Mouse (Mus musculus) heart, postnatal 0 days (tissue): ENCODE data around the gene Cyth3. TPM values are rescaled to one million over a fixed set of nuclear protein-coding genes. Genes with fewer than 3 reads are reported as not detected.

Experiments
- ATAC-seq: fragments of 200-750 bp; cut with Nextera tagmentation; 2 replicates; pipeline ENCODE4 v1.8.0; 2017; ENCODE audit warnings: low read depth, moderate number of reproducible peaks, moderate library complexity; ENCODE audit not compliant: insufficient read depth
- DNase-seq: peaks from one replicate; pipeline ENCODE4 v3.0.0-alpha.2; 2016; ENCODE audit warnings: low spot score
- H3K27ac ChIP-seq: fragments of 300-500 bp; sonication (generic); 2 replicates; pipeline ENCODE4 v1.5.1; 2014; ENCODE audit warnings: low read depth, mild to moderate bottlenecking
- H3K27me3 ChIP-seq: fragments of 300-500 bp; sonication (generic); 2 replicates; pipeline ENCODE4 v1.6.1; 2014; ENCODE audit warnings: low read length, mixed read lengths; ENCODE audit not compliant: control insufficient read depth, insufficient read depth
- H3K36me3 ChIP-seq: fragments of 300-500 bp; sonication (generic); replicated peaks from 2 replicates; pipeline ENCODE4 v1.6.1; 2014; ENCODE audit warnings: low read length, mixed read lengths; ENCODE audit not compliant: control insufficient read depth, insufficient read depth
- H3K4me1 ChIP-seq: fragments of 300-500 bp; sonication (generic); 2 replicates; pipeline ENCODE4 v1.6.1; 2014; ENCODE audit warnings: antibody characterized with exemption; ENCODE audit not compliant: control insufficient read depth, insufficient read depth
- H3K4me2 ChIP-seq: fragments of 300-500 bp; sonication (generic); 2 replicates; pipeline ENCODE4 v1.6.1; 2014; ENCODE audit warnings: low read depth, mild to moderate bottlenecking, low read length, moderate library complexity
- H3K4me3 ChIP-seq: fragments of 300-500 bp; sonication (generic); 2 replicates; pipeline ENCODE4 v1.5.1; 2014; ENCODE audit warnings: low read depth, low read length
- H3K9ac ChIP-seq: fragments of 300-500 bp; sonication (generic); replicated peaks from 2 replicates; pipeline ENCODE4 v1.6.1; 2014; ENCODE audit warnings: low read depth, low read length, mixed read lengths
- H3K9me3 ChIP-seq: fragments of 300-500 bp; sonication (generic); replicated peaks from 2 replicates; pipeline ENCODE4 v1.6.1; 2016; ENCODE audit warnings: low read length; ENCODE audit not compliant: control insufficient read depth
- CTCF ChIP-seq: IDR thresholded peaks from 2 replicates; pipeline ENCODE4 v1.5.1; 2016; ENCODE audit warnings: antibody characterized with exemption, control low read depth, low read depth
- EP300 ChIP-seq: IDR thresholded peaks from 2 replicates; pipeline ENCODE4 v1.6.1; 2016; ENCODE audit warnings: antibody characterized with exemption, low read depth
- WGBS: fragments of 180-500 bp; shearing (Covaris S2); extraction: QIAGEN DNeasy Blood & Tissue Kit; methylation state at CpG from one replicate; pipeline ENCODE4 v1.1.7; 2014; 5-methylcytosine and 5-hydroxymethylcytosine counted together
- polyA plus RNA-seq: library from polyadenylated mRNA; unstranded; fragments of >200 nt; fragmentation: Nextera tagmentation; extraction: Ambion mirVana; gene quantifications from 2 replicates; pipeline ENCODE4 v1.2.1, GENCODE M21; 2015
- total RNA-seq: library from RNA; depleted of rRNA; stranded (reverse); fragments of >200 nt; gene quantifications from 2 replicates; pipeline ENCODE4 v1.2.3, GENCODE M21; 2014; ENCODE audit warnings: low replicate concordance

The Cyth3 gene
- total and polyA plus RNA-seq, 2 experiments from 2014 or later = 45.2 to 84.1 TPM

- ATAC-seq (peak; percentile 40; the same call in 1 of the 2 replicates), DNase-seq (peak; percentile 81)
- Histone ChIP-seq H3K27me3 (no peaks in the 10 kb centered on the region), H3K27ac (peak overlapping the region; percentile 86), H3K4me3 (no peak overlapping the region), H3K4me2 (peak overlapping the region; percentile 30), H3K9ac (no peak overlapping the region), H3K4me1 (peaks cover 46% of the 10 kb centered on the region), H3K9me3 (no peaks in the 10 kb centered on the region), H3K36me3 (0 out of 2 replicates have a peak, but pooled peaks cover 4% of the 10 kb centered on the region)
- peak; percentile 56; the same call in 1 of the 2 replicates for TF ChIP-seq EP300
- no peak for TF ChIP-seq CTCF
- 59% methylated on average over 9 of the region's 9 CpGs for WGBS
These were observed 10.7 kb downstream of the Cyth3 start for GRCm38 (mm10) chr5:143632674-143633557.

GRCm38 (mm10) chr5:143633558-143633871 lies 11.3 kb downstream of the Cyth3 start:
- no peaks in the 10 kb centered on the region for H3K27me3 ChIP-seq
- peak overlapping the region; percentile 86 for H3K27ac ChIP-seq
- H3K9me3 ChIP-seq = no peaks in the 10 kb centered on the region
- DNase-seq (no peak), ATAC-seq (no peak)
- H3K4me3 ChIP-seq = no peak overlapping the region
- no peak overlapping the region for H3K9ac ChIP-seq
- H3K4me2 ChIP-seq = peak overlapping the region; percentile 30
- no peak for TF ChIP-seq CTCF
- TF ChIP-seq EP300 = no peak
- 0 out of 2 replicates have a peak, but pooled peaks cover 4% of the 10 kb centered on the region for H3K36me3 ChIP-seq
- peaks cover 49% of the 10 kb centered on the region for H3K4me1 ChIP-seq
- 16% methylated on average over 5 of the region's 5 CpGs for WGBS

GRCm38 (mm10) chr5:143633877-143634276 lies 11.6 kb downstream of the Cyth3 start:
- H3K4me3 ChIP-seq = no peak overlapping the region
- TF ChIP-seq CTCF = no peak
- no peak for TF ChIP-seq EP300
- peaks cover 53% of the 10 kb centered on the region for H3K4me1 ChIP-seq
- no peaks in the 10 kb centered on the region for H3K27me3 ChIP-seq
- H3K4me2 ChIP-seq = peak overlapping the region; percentile 30
- 0 out of 2 replicates have a peak, but pooled peaks cover 4% of the 10 kb centered on the region for H3K36me3 ChIP-seq
- DNase-seq (no peak), ATAC-seq (no peak)
- H3K27ac ChIP-seq = peak overlapping the region; percentile 86
- 58% methylated on average over 4 of the region's 4 CpGs for WGBS
- no peak overlapping the region for H3K9ac ChIP-seq
- H3K9me3 ChIP-seq = no peaks in the 10 kb centered on the region

GRCm38 (mm10) chr5:143634550-143635112 lies 12.4 kb downstream of the Cyth3 start:
- Histone ChIP-seq H3K27ac (peak overlapping the region; percentile 69), H3K9ac (no peak overlapping the region), H3K4me3 (no peak overlapping the region), H3K4me1 (peaks cover 60% of the 10 kb centered on the region), H3K9me3 (no peaks in the 10 kb centered on the region), H3K4me2 (0 out of 2 replicates have a peak overlapping the region, but pooled peaks have one; percentile 15), H3K36me3 (0 out of 2 replicates have a peak, but pooled peaks cover 4% of the 10 kb centered on the region), H3K27me3 (no peaks in the 10 kb centered on the region)
- DNase-seq (no peak), ATAC-seq (peak; percentile 31; the same call in 1 of the 2 replicates)
- no peak for TF ChIP-seq EP300
- TF ChIP-seq CTCF = no peak
- 33% methylated on average over 12 of the region's 12 CpGs for WGBS

GRCm38 (mm10) chr5:143635358-143635757 lies 13.1 kb downstream of the Cyth3 start:
- peak overlapping the region; percentile 69 for H3K27ac ChIP-seq

More at GRCm38 (mm10) chr5:143635358-143635757, 13.1 kb downstream of the Cyth3 start:
- DNase-seq = no peak
- peak overlapping the region; percentile 14; the same call in 1 of the 2 replicates for H3K9ac ChIP-seq
- no peak overlapping the region for H3K4me3 ChIP-seq
- H3K9me3 ChIP-seq = no peaks in the 10 kb centered on the region
- ATAC-seq = no peak
- peaks cover 67% of the 10 kb centered on the region for H3K4me1 ChIP-seq
- WGBS = 47% methylated on average over 11 of the region's 11 CpGs
- H3K36me3 ChIP-seq = 0 out of 2 replicates have a peak, but pooled peaks cover 1% of the 10 kb centered on the region
- H3K27me3 ChIP-seq = no peaks in the 10 kb centered on the region
- TF ChIP-seq EP300 = no peak
- TF ChIP-seq CTCF = no peak
- 0 out of 2 replicates have a peak overlapping the region, but pooled peaks have one; percentile 10 for H3K4me2 ChIP-seq
